Mouse (Mus musculus) stomach, embryonic 14.5 days (tissue): ENCODE measurements at regions not wholly inside any gene's neighbourhood (a gene's known extent, or its start where the extent isn't known, plus 50 kb on each side); places are given as distances from the start of the nearest gene placed in this dataset.

Experiments
- ATAC-seq: fragments of 200-750 bp; cut with Nextera tagmentation; 2 replicates; pipeline ENCODE4 v1.8.0; 2017; ENCODE audit warnings: low read depth, moderate TSS enrichment; ENCODE audit not compliant: insufficient number of reproducible peaks, insufficient read depth, low FRiP score
- H3K27ac ChIP-seq: fragments of 300-500 bp; sonication (generic); 2 replicates; pipeline ENCODE4 v1.5.1; 2014; ENCODE audit warnings: mild to moderate bottlenecking, low read length, moderate library complexity, mixed read lengths
- H3K27me3 ChIP-seq: fragments of 300-500 bp; sonication (generic); 2 replicates; pipeline ENCODE4 v1.6.1; 2014; ENCODE audit warnings: low read length, control low read depth, mixed read lengths; ENCODE audit not compliant: control insufficient read depth, insufficient read depth
- H3K36me3 ChIP-seq: fragments of 300-500 bp; sonication (generic); 2 replicates; pipeline ENCODE4 v1.6.1; 2014; ENCODE audit warnings: mild to moderate bottlenecking, control low read depth, low read length, moderate library complexity, mixed read lengths; ENCODE audit not compliant: control insufficient read depth, insufficient read depth
- H3K4me1 ChIP-seq: fragments of 300-500 bp; sonication (generic); 2 replicates; pipeline ENCODE4 v1.6.1; 2014; ENCODE audit warnings: low read length, control low read depth, mixed read lengths; ENCODE audit not compliant: control insufficient read depth, insufficient read depth
- H3K4me2 ChIP-seq: fragments of 300-500 bp; sonication (generic); replicated peaks from 2 replicates; pipeline ENCODE4 v1.6.1; 2014; ENCODE audit warnings: low read depth, low read length, control low read depth
- H3K4me3 ChIP-seq: fragments of 300-500 bp; sonication (generic); 2 replicates; pipeline ENCODE4 v1.5.1; 2014; ENCODE audit warnings: low read depth, low read length, control low read depth
- H3K9ac ChIP-seq: fragments of 300-500 bp; sonication (generic); replicated peaks from 2 replicates; pipeline ENCODE4 v1.6.1; 2014; ENCODE audit warnings: low read depth, mild to moderate bottlenecking, control low read depth, low read length, moderate library complexity, mixed read lengths
- H3K9me3 ChIP-seq: fragments of 300-500 bp; sonication (generic); 2 replicates; pipeline ENCODE4 v1.6.1; 2016; ENCODE audit warnings: low read depth, low read length, control low read depth; ENCODE audit not compliant: control insufficient read depth
- WGBS: fragments of 180-500 bp; shearing (Covaris S2); extraction: QIAGEN DNeasy Blood & Tissue Kit; methylation state at CpG from one replicate; pipeline ENCODE4 v1.1.7; 2014; 5-methylcytosine and 5-hydroxymethylcytosine counted together

GRCm38 (mm10) chr8:126713602-126714145, 119.9 kb upstream of the Irf2bp2 start:
- Histone ChIP-seq H3K4me3 (no peak overlapping the region), H3K27me3 (no peaks in the 10 kb centered on the region), H3K27ac (no peak overlapping the region), H3K36me3 (no peaks in the 10 kb centered on the region), H3K9ac (no peak overlapping the region), H3K4me2 (no peak overlapping the region), H3K9me3 (no peaks in the 10 kb centered on the region), H3K4me1 (peaks cover 5% of the 10 kb centered on the region; the same call in 1 of the 2 replicates)
- 31% methylated on average over 8 of the region's 8 CpGs for WGBS
- ATAC-seq, result no peak

GRCm38 (mm10) chr8:126713181-126713580, 119.4 kb upstream of the Irf2bp2 start:
- H3K9ac ChIP-seq, result no peak overlapping the region
- H3K9me3 ChIP-seq, result no peaks in the 10 kb centered on the region
- H3K36me3 ChIP-seq, result no peaks in the 10 kb centered on the region
- no peak overlapping the region for H3K4me2 ChIP-seq
- no peaks in the 10 kb centered on the region for H3K27me3 ChIP-seq
- no peak overlapping the region for H3K4me3 ChIP-seq
- 50% methylated on average over 4 of the region's 4 CpGs for WGBS
- peaks cover 5% of the 10 kb centered on the region; the same call in 1 of the 2 replicates for H3K4me1 ChIP-seq
- H3K27ac ChIP-seq, result no peak overlapping the region
- no peak for ATAC-seq

DNA sequence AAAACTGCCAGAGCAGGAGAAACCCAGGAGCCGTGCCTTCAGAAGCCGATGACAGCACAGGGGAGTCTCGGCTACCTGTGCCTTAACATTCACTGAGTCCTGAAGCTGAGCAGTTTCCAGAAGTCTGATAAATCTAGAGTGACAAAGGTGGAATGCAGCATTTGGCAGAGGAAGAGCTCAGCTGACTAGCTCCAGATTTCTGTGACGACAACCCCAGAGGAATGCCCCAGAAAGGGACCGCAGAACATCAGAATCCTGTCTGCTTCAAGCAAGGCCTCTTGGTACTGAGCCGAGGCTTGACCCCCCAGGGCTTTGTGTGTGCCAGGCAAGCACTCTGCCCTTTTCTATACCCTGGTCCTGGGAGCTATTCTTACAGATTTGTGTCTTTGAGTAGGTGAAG, 119.0 kb upstream of the Irf2bp2 start:
- ATAC-seq, result no peak
- 56% methylated on average over 6 of the region's 6 CpGs for WGBS
- H3K27ac ChIP-seq, result no peak overlapping the region

DNA sequence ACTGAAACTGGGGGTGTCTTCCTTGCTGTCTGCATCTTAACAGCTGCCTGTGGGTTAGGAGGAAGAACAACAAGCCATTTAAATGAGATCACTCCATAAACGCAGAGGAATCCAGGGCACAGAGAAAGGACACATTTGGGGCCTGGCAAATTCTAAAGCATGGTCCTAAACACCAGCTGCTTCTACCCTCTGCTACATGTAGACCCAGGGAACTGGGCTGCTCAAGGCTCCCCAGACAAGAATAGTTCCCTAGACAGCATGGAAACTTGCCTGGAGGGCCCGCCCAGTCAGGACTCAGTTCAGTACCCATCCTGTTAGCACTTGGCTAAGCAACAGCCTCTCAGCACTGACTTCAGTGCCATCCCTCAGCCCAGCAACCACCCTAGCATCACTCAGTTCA, 115.2 kb upstream of the Irf2bp2 start:
- Histone ChIP-seq H3K9ac (no peak overlapping the region), H3K9me3 (no peaks in the 10 kb centered on the region), H3K4me1 (peaks cover 5% of the 10 kb centered on the region; the same call in 1 of the 2 replicates), H3K36me3 (no peaks in the 10 kb centered on the region), H3K27me3 (no peaks in the 10 kb centered on the region), H3K27ac (no peak overlapping the region), H3K4me2 (no peak overlapping the region), H3K4me3 (no peak overlapping the region)
- WGBS, result 70% methylated on average over 2 of the region's 2 CpGs
- no peak for ATAC-seq

More for the DNA sequence above, 119.0 kb upstream of the Irf2bp2 start:
- H3K36me3 ChIP-seq, result no peaks in the 10 kb centered on the region
- H3K4me2 ChIP-seq, result no peak overlapping the region
- H3K4me1 ChIP-seq, result peaks cover 5% of the 10 kb centered on the region; the same call in 1 of the 2 replicates
- no peaks in the 10 kb centered on the region for H3K9me3 ChIP-seq
- no peaks in the 10 kb centered on the region for H3K27me3 ChIP-seq
- no peak overlapping the region for H3K9ac ChIP-seq
- no peak overlapping the region for H3K4me3 ChIP-seq

GRCm38 (mm10) chr8:126707300-126707902, 113.6 kb upstream of the Irf2bp2 start:
- Histone ChIP-seq H3K4me1 (no peaks in the 10 kb centered on the region), H3K9me3 (no peaks in the 10 kb centered on the region), H3K9ac (no peak overlapping the region), H3K36me3 (no peaks in the 10 kb centered on the region), H3K27me3 (no peaks in the 10 kb centered on the region), H3K4me2 (no peak overlapping the region), H3K27ac (no peak overlapping the region; the same call in 1 of the 2 replicates), H3K4me3 (no peak overlapping the region)
- 73% methylated on average over 6 of the region's 6 CpGs for WGBS
- ATAC-seq, result no peak

- no peaks in the 10 kb centered on the region for H3K36me3 ChIP-seq
- H3K4me3 ChIP-seq, result no peak overlapping the region
- 81% methylated on average over 8 of the region's 8 CpGs for whole genome bisulfite sequencing
- H3K27me3 ChIP-seq, result no peaks in the 10 kb centered on the region
- no peaks in the 10 kb centered on the region for H3K4me1 ChIP-seq
- H3K27ac ChIP-seq, result no peak overlapping the region
- H3K4me2 ChIP-seq, result no peak overlapping the region
- H3K9me3 ChIP-seq, result no peaks in the 10 kb centered on the region
- no peak overlapping the region for H3K9ac ChIP-seq
- ATAC-seq, result no peak
Observed at GRCm38 (mm10) chr8:126706247-126706646, 112.5 kb upstream of the Irf2bp2 start.

DNA sequence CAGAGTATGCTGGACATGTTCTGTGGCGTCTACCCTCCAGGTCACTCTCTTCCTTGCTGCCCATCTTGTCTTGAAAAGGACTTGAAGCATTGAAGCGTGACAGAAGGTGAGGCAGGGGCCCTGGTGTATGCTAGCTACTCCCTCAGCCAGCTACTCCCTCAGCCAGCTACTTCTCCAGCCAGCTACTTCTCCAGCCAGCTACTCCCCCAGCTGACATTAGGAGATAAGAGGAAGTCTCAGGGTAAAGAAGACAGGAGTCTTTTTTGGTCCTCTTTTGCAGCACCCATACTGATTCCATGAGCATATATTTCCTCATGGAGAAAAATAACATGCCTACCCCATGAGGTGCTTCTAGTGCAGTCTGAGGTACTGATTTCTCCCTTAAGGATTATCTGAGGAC, 111.6 kb upstream of the Irf2bp2 start:
- Histone ChIP-seq H3K4me3 (no peak overlapping the region), H3K36me3 (no peaks in the 10 kb centered on the region), H3K9ac (no peak overlapping the region), H3K4me1 (no peaks in the 10 kb centered on the region), H3K27ac (no peak overlapping the region), H3K27me3 (no peaks in the 10 kb centered on the region), H3K9me3 (no peaks in the 10 kb centered on the region), H3K4me2 (no peak overlapping the region)
- ATAC-seq, result no peak
- 87% methylated on average over 2 of the region's 2 CpGs for WGBS

- H3K4me2 ChIP-seq, result no peak overlapping the region
- ATAC-seq, result no peak
- no peak overlapping the region for H3K27ac ChIP-seq
- no peak overlapping the region for H3K9ac ChIP-seq
- no peaks in the 10 kb centered on the region for H3K27me3 ChIP-seq
- no peaks in the 10 kb centered on the region for H3K9me3 ChIP-seq
- H3K4me1 ChIP-seq, result peaks cover 3% of the 10 kb centered on the region
- no peaks in the 10 kb centered on the region for H3K36me3 ChIP-seq
- WGBS, result 85% methylated on average over 8 of the region's 8 CpGs
- no peak overlapping the region for H3K4me3 ChIP-seq
Observed at GRCm38 (mm10) chr8:126704706-126705105, 110.9 kb upstream of the Irf2bp2 start.

- H3K27me3 ChIP-seq, result no peaks in the 10 kb centered on the region
- WGBS, result 75% methylated on average over 5 of the region's 5 CpGs
- no peak overlapping the region for H3K4me3 ChIP-seq
- H3K4me1 ChIP-seq, result peaks cover 14% of the 10 kb centered on the region
- no peaks in the 10 kb centered on the region for H3K9me3 ChIP-seq
- 0 out of 2 replicates have a peak, but pooled peaks have one; percentile 20 for ATAC-seq
- no peak overlapping the region for H3K4me2 ChIP-seq
- no peaks in the 10 kb centered on the region for H3K36me3 ChIP-seq
- no peak overlapping the region for H3K27ac ChIP-seq
- no peak overlapping the region for H3K9ac ChIP-seq
Observed at GRCm38 (mm10) chr8:126703546-126703945, 109.8 kb upstream of the Irf2bp2 start.
